Mouse (Mus musculus): ENCODE measurements around the gene Ticam1.

DNA sequence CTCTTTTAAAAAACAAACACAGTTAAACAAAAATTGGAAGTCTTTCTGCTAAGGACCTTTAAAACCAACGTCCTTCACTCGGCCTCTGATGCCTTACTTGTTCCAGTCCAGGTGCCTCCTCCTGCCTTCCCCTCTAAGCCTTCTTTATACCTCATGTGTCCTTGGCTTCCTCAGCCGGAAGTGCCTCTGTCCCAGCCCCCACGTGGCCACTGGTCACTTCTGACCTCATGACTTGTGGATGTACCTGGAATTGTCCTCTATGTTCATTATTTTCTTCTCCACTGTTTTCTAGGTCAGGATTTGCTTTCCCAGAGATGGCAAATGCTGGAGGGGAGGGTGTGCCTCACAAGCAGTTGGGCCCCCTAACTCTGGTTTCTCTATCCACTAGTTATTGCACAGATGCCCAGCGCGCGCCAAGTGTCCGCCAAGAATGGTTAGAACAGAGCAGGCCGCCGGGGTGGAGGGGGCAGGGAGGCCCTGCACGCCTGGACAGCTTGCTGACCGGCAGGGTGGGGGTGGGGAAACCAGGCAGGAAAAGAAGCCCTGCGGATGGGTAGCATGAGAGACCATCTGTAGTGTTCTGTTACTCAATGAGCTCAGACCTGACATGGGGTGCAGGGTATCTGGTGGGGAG, 25.9 kb upstream of the Ticam1 start:
- TF ChIP-seq CTCF (IDR thresholded peaks at IDR 0.05; ENCODE audit: borderline replicate concordance, insufficient read depth, low read depth, low read length) (no peak), POLR2A (IDR thresholded peaks at IDR 0.05; ENCODE audit: borderline replicate concordance, insufficient read depth, low read length) (no peak)

Data from cerebellum, adult 2 months (tissue).